Mouse (Mus musculus) colon, adult 2 months (tissue): ENCODE measurements around the gene Xirp2. TPM values are rescaled to one million over a fixed set of nuclear protein-coding genes. Genes with fewer than 3 reads are reported as not detected.

Source experiments
- polyA plus RNA-seq: library from polyadenylated mRNA; depleted of rRNA; stranded (reverse); fragments of >200 nt; gene quantifications from 2 replicates; pipeline ENCODE4 v1.2.3, GENCODE M21; 2012; rRNA removed

The Xirp2 gene
- polyA plus RNA-seq = not detected in 2 replicates

DNA sequence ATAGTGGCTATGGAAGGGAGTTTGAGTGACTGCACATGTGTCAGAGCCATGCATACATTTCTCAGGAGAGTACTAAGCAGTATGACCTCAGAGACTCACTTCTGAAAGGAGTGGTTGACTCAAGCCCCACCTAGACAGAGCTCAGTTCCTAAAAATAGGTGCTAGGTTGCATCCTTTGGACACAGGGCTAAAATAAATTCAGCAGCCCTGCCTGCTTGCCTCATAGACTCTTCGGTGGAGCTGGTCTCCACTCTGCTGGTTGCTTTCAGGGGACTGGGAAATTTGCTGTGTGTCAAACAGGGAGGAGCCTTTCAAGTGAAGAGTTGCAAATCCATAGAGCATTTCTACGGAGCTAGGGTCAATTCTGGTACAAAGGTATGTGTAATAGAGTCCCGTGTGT lies at the start of gene Xirp2:
Gene Xirp2, plus strand, starts transcription at position 223 of the 400 bp plus-strand sequence.

GRCm38 (mm10) chr2:67413425-67413824 lies 32.4 kb upstream of the Xirp2 start, which contains the start of gene Gm21830:
TSS of gene Gm21830 (plus strand) at chr2:67413725.

GRCm38 (mm10) chr2:67433081-67433480 lies 12.7 kb upstream of the Xirp2 start, which contains the start of gene Gm26727:
TSS of gene Gm26727 (minus strand) at chr2:67433181.

DNA sequence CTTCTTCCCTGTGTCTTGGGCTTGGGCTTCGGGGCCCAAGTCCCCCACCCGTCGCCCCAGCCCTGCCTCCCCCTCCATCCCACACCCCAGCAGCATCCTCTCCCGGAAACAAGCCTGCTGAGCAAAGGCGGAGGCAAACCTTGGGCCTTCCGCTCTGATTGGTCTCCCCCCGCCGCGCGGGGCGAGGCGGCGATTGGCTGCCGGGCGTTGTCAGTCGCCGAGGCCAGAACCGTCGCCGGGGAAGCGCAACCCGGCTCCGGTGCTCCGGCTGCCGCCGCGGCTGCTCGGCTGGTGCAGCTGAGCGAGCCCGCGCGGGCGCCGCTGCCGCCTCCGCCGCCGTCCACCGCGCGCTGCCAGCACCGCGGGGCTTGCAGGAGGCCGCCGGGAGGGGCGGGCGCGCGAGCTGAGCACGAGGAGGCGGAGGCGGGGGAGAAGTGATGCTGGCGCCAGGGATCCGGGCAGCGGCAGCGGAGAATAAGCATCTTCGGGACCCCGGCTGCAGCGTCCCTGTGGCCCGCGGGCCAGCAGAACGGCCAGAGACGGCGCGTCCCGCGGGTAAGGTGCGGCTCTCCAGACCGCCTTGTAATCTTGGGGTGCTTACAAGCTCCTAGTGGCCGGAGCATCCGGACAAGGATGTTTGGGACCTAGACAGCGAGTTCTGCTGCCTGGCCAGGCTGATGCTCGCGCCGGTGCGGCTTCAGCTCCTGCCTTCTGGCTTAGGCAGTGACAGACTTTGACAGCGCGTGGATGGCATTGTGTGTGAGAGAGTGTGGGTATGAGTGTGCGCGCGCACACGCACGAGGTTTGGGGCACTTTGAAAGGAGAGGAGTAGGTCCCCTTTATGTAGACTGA lies 119.9 kb downstream of the Xirp2 start, which contains the start of gene B3galt1:
Gene B3galt1, plus strand, starts transcription at position 392 of the 852 bp plus-strand sequence.

Other genes with a start within 250 kb of the Xirp2 start
- not detected in 2 replicates for gene Gm21830, start 32.3 kb upstream of the Xirp2 start, polyA plus RNA-seq
- gene Gm26727, start 12.8 kb upstream of the Xirp2 start, polyA plus RNA-seq = not detected in 2 replicates
- gene B3galt1, start 119.9 kb downstream of the Xirp2 start, polyA plus RNA-seq = 0.12 and 0.16 TPM in 2 replicates